Mouse (Mus musculus) MEL (cell line): ENCODE measurements at regions not wholly inside any gene's neighbourhood (a gene's known extent, or its start where the extent isn't known, plus 50 kb on each side); places are given as distances from the start of the nearest gene placed in this dataset.

ENCODE experiments used
- DNase-seq: peaks from one replicate; pipeline ENCODE4 v3.0.0; 2011; ENCODE audit warnings: low read depth, low spot score
- H3K27ac ChIP-seq: 2 replicates; pipeline ENCODE4 v1.5.1; 2012; ENCODE audit warnings: low read depth, mild to moderate bottlenecking, control low read depth, low read length, moderate library complexity; ENCODE audit not compliant: control insufficient read depth
- H3K27me3 ChIP-seq, 2 experiments: fragments of 150-350 bp in 1 of 2; sonication (generic) in 1 of 2; 2 replicates each; pipeline ENCODE4 v1.6.1; 2012; ENCODE audit warnings: low read length in 2 of 2, mild to moderate bottlenecking in 2 of 2, improper control_type of control experiment in 1 of 2, moderate library complexity in 1 of 2; ENCODE audit not compliant: insufficient read depth in 2 of 2, control insufficient read depth in 1 of 2
- H3K36me3 ChIP-seq, 2 experiments: 2 replicates each; pipeline ENCODE4 v1.6.1; 2012 to 2014; ENCODE audit warnings: low read length in 2 of 2, improper control_type of control experiment in 1 of 2, inconsistent platforms in 1 of 2, mild to moderate bottlenecking in 1 of 2; ENCODE audit not compliant: insufficient read depth in 2 of 2, control insufficient read depth in 1 of 2
- H3K4me1 ChIP-seq, 2 experiments: fragments of 150-350 bp in 1 of 2; sonication (generic) in 1 of 2; 2 replicates each; pipeline ENCODE4 v1.6.1; 2012; ENCODE audit warnings: low read length in 2 of 2, improper control_type of control experiment in 1 of 2, mild to moderate bottlenecking in 1 of 2; ENCODE audit not compliant: insufficient read depth in 2 of 2, control insufficient read depth in 1 of 2
- H3K4me3 ChIP-seq, 2 experiments: fragments of 150-350 bp in 1 of 2; sonication (generic) in 1 of 2; 2 replicates each; pipeline ENCODE4 v1.5.1; 2012; ENCODE audit warnings: low read depth in 2 of 2, low read length in 2 of 2, mild to moderate bottlenecking in 2 of 2, moderate library complexity in 2 of 2, control low read depth in 1 of 2, improper control_type of control experiment in 1 of 2; ENCODE audit not compliant: control insufficient read depth in 1 of 2, insufficient read depth in 1 of 2
- H3K79me2 ChIP-seq: 2 replicates; pipeline ENCODE4 v1.6.1; 2012; ENCODE audit warnings: mild to moderate bottlenecking, low read length, moderate library complexity; ENCODE audit not compliant: control insufficient read depth, poor library complexity, insufficient read depth
- H3K9ac ChIP-seq: 2 replicates; pipeline ENCODE4 v1.6.1; 2012; ENCODE audit warnings: low read depth, mild to moderate bottlenecking, control low read depth, low read length, moderate library complexity; ENCODE audit not compliant: control insufficient read depth, poor library complexity, severe bottlenecking
- H3K9me3 ChIP-seq: fragments of 150-350 bp; sonication (generic); replicated peaks from 2 replicates; pipeline ENCODE4 v1.6.1; 2012; ENCODE audit warnings: mild to moderate bottlenecking, low read length, improper control_type of control experiment, moderate library complexity; ENCODE audit not compliant: insufficient read depth
- BHLHE40 ChIP-seq: IDR thresholded peaks from 2 replicates; pipeline ENCODE4 v1.6.1; 2012; ENCODE audit warnings: low read depth, mild to moderate bottlenecking, inconsistent platforms, low read length, improper control_type of control experiment, borderline replicate concordance
- CTCF ChIP-seq, 3 experiments: IDR thresholded peaks in 2 of 3; conservative IDR thresholded peaks in 1 of 3; 2 replicates each; pipeline ENCODE4 v1.5.1; 2011 to 2012; ENCODE audit warnings: low read length in 3 of 3, low read depth in 2 of 3, mild to moderate bottlenecking in 2 of 3, improper control_type of control experiment in 1 of 3, inconsistent platforms in 1 of 3, mixed read lengths in 1 of 3, moderate library complexity in 1 of 3; ENCODE audit not compliant: control insufficient read depth in 1 of 3, insufficient read depth in 1 of 3, poor library complexity in 1 of 3, severe bottlenecking in 1 of 3
- ELF1 ChIP-seq: IDR thresholded peaks from 2 replicates; pipeline ENCODE4 v1.6.1; 2014; ENCODE audit warnings: low read depth, mild to moderate bottlenecking, inconsistent platforms, low read length, improper control_type of control experiment, moderate library complexity
- ETS1 ChIP-seq: IDR thresholded peaks from 2 replicates; pipeline ENCODE4 v1.6.1; 2012; ENCODE audit warnings: low read depth, mild to moderate bottlenecking, inconsistent platforms, low read length, improper control_type of control experiment, moderate library complexity
- HCFC1 ChIP-seq: IDR thresholded peaks from 2 replicates; pipeline ENCODE4 v1.6.1; 2012; ENCODE audit warnings: low read depth, mild to moderate bottlenecking, inconsistent platforms, low read length, improper control_type of control experiment, moderate library complexity
- KAT2A ChIP-seq: conservative IDR thresholded peaks from 2 replicates; pipeline ENCODE4 v1.6.1; 2012; ENCODE audit warnings: low read depth, low read length, improper control_type of control experiment, inconsistent platforms
- MAX ChIP-seq: IDR thresholded peaks from 2 replicates; pipeline ENCODE4 v1.6.1; 2011; ENCODE audit warnings: low read length, improper control_type of control experiment
- MAZ ChIP-seq: IDR thresholded peaks from 2 replicates; pipeline ENCODE4 v1.6.1; 2012; ENCODE audit warnings: low read depth, mild to moderate bottlenecking, inconsistent platforms, low read length, improper control_type of control experiment
- MEF2A ChIP-seq: IDR thresholded peaks from 2 replicates; pipeline ENCODE4 v1.6.1; 2014; ENCODE audit warnings: low read depth, mild to moderate bottlenecking, inconsistent platforms, low read length, improper control_type of control experiment; ENCODE audit not compliant: poor library complexity, insufficient replicate concordance, severe bottlenecking; ENCODE audit errors: extremely low read depth
- MYB ChIP-seq: IDR thresholded peaks from 2 replicates; pipeline ENCODE4 v1.6.1; 2011; ENCODE audit warnings: mild to moderate bottlenecking, low read depth, low read length, improper control_type of control experiment
- NELFE ChIP-seq: IDR thresholded peaks from 2 replicates; pipeline ENCODE4 v1.6.1; 2011; ENCODE audit warnings: low read depth, low read length, improper control_type of control experiment
- POLR2A ChIP-seq, 2 experiments: IDR thresholded peaks; 2 replicates each; pipeline ENCODE4 v1.6.1; 2011 to 2012; ENCODE audit warnings: low read length in 2 of 2, mild to moderate bottlenecking in 2 of 2, control low read depth in 1 of 2, improper control_type of control experiment in 1 of 2, low read depth in 1 of 2, moderate library complexity in 1 of 2; ENCODE audit not compliant: control insufficient read depth in 1 of 2, insufficient read depth in 1 of 2, poor library complexity in 1 of 2
- RAD21 ChIP-seq: IDR thresholded peaks from 2 replicates; pipeline ENCODE4 v1.6.1; 2011; ENCODE audit warnings: mild to moderate bottlenecking, low read depth, low read length, improper control_type of control experiment
- SMC3 ChIP-seq: IDR thresholded peaks from 2 replicates; pipeline ENCODE4 v1.6.1; 2011; ENCODE audit warnings: low read depth, low read length, improper control_type of control experiment
- TAL1 ChIP-seq: IDR thresholded peaks from 2 replicates; pipeline ENCODE4 v1.6.1; 2012; ENCODE audit warnings: mild to moderate bottlenecking, inconsistent platforms, low read length, moderate library complexity, mixed read lengths
- TBP ChIP-seq: IDR thresholded peaks from 2 replicates; pipeline ENCODE4 v1.8.0; 2011; ENCODE audit warnings: low read depth, low read length, improper control_type of control experiment
- TCF12 ChIP-seq: IDR thresholded peaks from 2 replicates; pipeline ENCODE4 v1.6.1; 2014; ENCODE audit warnings: low read depth, mild to moderate bottlenecking, inconsistent platforms, low read length, improper control_type of control experiment, moderate library complexity
- ZC3H11A ChIP-seq: IDR thresholded peaks from 2 replicates; pipeline ENCODE4 v1.6.1; 2012; ENCODE audit warnings: low read depth, mild to moderate bottlenecking, inconsistent platforms, low read length, improper control_type of control experiment

DNA sequence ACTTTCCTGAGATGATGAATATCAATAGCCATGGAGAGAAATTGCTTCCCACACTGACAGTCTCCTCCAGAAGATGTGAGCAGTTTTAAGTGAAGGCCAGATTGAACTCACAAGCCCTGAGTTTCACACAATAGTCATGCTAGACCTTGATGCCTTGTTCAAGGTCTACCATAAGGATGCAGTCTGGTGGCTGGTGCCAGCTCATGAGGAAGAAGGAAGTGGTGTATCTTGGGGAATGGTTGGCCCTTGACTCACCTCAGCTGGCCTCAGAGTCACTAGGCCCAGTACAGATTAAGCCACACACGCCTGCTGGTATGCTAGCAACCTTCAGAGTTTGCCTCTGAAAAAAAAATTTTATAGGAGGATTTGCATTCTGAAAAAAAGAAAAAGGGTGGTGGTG is 192.4 kb upstream of the Sox2 start:
- no peak for TF ChIP-seq RAD21
- TF ChIP-seq MAZ: no peak
- TF ChIP-seq POLR2A (IDR thresholded peaks at IDR 0.05; ENCODE audit: control insufficient read depth in 1 of 2, insufficient read depth in 1 of 2, low read depth in 1 of 2, low read length in 2 of 2, poor library complexity in 1 of 2): no peak
- no peak for TF ChIP-seq ZC3H11A
- TF ChIP-seq NELFE: no peak
- TF ChIP-seq MYB: no peak
- no peak for TF ChIP-seq KAT2A
- DNase-seq: no peak
- Histone ChIP-seq H3K27ac (no peak overlapping the region), H3K9me3 (no peaks in the 10 kb centered on the region), H3K4me1 (no peaks in the 10 kb centered on the region), H3K79me2 (no peaks in the 10 kb centered on the region), H3K36me3 (no peaks in the 10 kb centered on the region), H3K4me3 (no peak overlapping the region), H3K9ac (no peak overlapping the region), H3K27me3 (peaks cover 0 to 2% of the 10 kb centered on the region in 2 experiments; a peak in 1 of 4 replicates)

DNA sequence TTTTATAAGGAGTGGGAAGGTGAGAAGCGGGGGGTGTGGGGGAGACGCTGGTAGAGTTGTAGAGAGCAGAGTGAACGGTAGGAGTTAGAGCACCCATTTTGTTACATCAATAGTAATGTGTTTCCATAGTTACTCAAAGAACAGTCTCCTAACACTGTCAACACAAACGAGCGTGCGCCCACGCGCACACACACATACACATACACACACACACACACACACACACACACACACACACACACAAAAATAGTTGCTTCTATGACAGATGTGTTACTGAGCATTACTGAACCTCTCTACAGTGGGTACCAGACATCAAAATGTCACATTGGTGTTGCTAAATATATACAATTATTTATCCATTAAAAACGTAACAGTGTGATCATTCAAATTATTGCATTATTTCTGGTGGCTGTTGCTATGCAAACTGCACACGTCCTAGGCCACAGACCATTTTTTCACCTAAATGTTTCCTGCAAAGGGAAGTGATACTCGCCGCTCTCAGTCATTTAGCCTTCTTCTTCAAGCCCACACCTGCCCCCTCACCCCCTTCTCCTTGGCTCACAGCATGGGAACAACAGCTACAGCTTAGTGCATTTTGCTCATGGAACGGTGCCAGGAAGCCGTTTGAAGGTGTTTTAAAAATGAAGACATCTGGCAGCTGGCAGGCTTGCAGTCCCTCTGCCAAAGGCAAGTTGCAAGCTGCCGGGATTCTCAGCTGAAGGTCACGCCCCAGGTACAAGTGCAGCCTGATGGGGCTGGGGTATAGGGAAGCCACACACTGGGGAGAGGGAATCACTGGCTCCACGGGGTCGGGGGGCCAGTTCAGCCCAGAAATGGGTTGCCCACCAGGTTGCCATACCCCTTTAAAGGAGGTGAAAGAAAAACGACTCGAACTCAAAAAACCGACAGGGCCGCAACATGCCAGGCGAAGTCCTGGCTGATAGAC is 193.4 kb upstream of the Sox2 start:
- Histone ChIP-seq H3K9ac (no peak overlapping the region), H3K4me1 (no peaks in the 10 kb centered on the region), H3K27ac (no peak overlapping the region), H3K9me3 (no peaks in the 10 kb centered on the region), H3K4me3 (no peak overlapping the region), H3K79me2 (no peaks in the 10 kb centered on the region), H3K36me3 (no peaks in the 10 kb centered on the region), H3K27me3 (peaks cover 0 to 2% of the 10 kb centered on the region in 2 experiments; a peak in 1 of 4 replicates)
- TF ChIP-seq TCF12: no peak
- no peak for TF ChIP-seq SMC3
- no peak for TF ChIP-seq ELF1
- TF ChIP-seq CTCF (IDR thresholded peaks at IDR 0.05 in 2 of 3, conservative IDR thresholded peaks at IDR 0.05 in 1 of 3; ENCODE audit: control insufficient read depth in 1 of 3, insufficient read depth in 1 of 3, low read depth in 2 of 3, low read length in 3 of 3, poor library complexity in 1 of 3, severe bottlenecking in 1 of 3): no peak
- no peak for TF ChIP-seq TAL1
- TF ChIP-seq BHLHE40: no peak
- no peak for TF ChIP-seq RAD21
- TF ChIP-seq MEF2A: no peak
- TF ChIP-seq ETS1: no peak
- TF ChIP-seq MAX: no peak
- no peak for TF ChIP-seq TBP
- TF ChIP-seq KAT2A: no peak
- no peak for TF ChIP-seq HCFC1
- DNase-seq: no peak
